Mouse (Mus musculus) adrenal gland, adult (tissue): Measurements from ENCODE around the gene Slc34a1.
A peak's percentile ranks its signal among the peaks of the same experiment; 100 is the strongest.

Experiments used
- DNase-seq, 2 experiments: peaks; one replicate each; pipeline ENCODE4 v3.0.0; 2022 to 2023; ENCODE audit warnings: low spot score in 1 of 2; ENCODE audit not compliant: inconsistent age in 2 of 2

Slc34a1 gene

DNA sequence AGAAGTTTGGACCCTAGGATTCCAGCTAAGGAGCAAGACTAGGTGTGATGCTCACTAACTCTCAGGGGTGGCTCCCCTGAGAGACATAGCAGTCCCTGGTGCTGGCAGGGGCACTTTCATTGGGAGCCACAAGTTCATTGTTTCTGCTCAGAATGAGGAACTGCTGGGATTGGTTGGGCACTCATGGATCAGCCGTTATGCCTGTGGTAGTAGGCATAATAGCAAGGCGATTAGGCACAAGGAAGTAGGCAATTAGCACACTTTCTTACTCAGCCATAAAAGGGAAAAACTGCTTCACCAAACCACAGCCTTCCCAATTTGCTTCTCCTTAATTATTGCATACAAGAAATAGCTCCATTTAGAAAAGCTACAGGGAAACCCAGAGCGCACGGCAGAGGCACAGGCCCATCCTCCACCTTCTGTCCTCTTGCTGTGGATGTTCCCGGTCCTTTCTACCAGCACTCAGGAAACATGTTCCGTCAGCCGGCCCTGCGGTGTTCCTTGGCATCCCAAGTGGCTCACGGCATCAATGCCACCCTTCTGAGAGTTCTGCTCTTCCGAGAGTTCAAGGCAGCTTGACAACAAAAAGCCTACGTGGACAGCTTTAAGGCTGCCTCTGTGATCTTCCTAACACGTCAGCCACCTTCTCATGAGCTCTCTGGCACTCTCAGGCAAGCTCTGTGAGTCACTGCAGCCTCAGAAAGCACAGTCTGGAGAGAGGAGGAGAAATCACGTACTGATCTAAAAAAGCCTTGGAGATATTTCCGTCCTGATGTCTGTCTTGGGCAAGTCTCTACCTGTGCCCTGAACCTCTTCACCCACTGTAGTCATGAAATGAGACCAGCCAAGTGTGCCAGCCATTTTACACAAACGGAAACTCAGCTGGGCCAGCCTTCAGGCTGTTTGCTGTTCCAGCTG is 6.2 kb downstream of the Slc34a1 start:
- no peak for DNase-seq

GRCm38 (mm10) chr13:55404853-55405782 is 7.1 kb downstream of the Slc34a1 start:
- DNase-seq, result peak; percentile 70 to 89

- no peak for DNase-seq
Measured at GRCm38 (mm10) chr13:55405783-55406390, 7.9 kb downstream of the Slc34a1 start.

DNA sequence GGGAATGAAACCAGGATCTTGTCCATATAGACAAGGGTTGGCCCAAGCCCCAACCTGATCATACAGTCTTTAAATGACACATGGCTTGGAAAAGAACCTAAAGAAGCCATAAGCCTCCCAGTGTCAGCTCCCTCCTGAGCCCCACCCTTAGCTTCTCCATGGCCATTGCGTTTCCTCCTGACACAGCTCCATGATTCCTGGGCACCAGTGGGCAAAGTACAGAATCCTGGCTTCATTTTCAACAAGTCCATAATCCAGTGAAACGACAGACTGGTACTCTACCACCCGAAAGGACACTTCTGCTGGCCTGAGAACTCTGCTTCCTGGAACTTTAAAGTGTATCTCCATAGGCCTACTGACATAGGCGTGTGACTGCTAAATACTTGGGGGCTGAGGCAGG is 9.4 kb downstream of the Slc34a1 start:
- DNase-seq, result no peak

GRCm38 (mm10) chr13:55408546-55409120 is 10.6 kb downstream of the Slc34a1 start:
- DNase-seq, result no peak

GRCm38 (mm10) chr13:55411826-55412225 is 13.8 kb downstream of the Slc34a1 start:
- no peak for DNase-seq

- DNase-seq, result peak; percentile 37 to 70
Measured at GRCm38 (mm10) chr13:55412643-55413307, 14.8 kb downstream of the Slc34a1 start.

DNA sequence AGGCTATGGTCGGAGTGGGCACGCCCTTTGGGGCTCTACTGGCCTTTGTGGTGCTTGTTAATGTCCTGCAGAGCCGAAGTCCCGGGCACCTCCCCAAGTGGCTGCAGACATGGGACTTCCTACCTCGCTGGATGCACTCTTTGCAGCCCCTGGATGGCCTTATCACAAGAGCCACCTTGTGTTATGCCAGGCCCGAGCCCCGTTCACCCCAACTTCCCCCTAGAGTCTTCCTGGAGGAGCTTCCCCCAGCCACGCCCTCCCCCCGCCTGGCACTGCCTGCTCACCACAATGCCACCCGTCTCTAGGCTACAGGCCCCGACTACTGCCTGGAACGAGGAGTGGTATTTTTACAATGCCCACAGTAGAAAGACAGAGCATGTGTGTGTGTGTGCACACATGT is 15.3 kb downstream of the Slc34a1 start:
- no peak for DNase-seq

DNA sequence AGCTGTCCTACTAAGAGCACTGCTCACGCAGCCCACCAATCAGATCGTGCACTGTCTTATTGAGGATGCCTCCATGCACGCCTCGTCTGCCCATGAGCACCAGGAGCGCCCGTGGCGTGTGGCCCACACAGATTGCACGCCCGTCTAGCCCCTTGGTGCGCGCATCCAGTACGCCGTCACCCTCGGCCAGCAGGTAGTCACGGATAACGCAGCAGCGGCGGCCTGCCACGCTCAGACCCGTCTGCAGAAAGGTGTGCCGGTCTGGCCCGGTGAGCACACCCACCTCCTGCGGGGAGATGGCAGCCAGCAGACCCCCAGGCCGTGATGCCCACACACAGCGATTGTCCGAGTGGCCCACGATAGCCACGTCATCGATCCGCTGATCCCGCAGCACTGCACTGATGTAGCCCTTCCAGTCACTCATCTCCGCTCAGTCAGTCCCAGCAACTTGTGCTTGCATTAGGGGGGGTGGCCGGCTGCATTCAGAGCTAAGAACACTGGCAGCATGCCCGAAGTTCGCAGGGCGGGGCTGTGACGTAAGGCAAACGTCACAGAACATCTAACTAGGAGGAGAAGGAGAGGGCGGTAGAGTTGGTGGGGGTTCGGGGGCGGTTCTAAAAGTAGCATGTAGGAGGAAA is 16.9 kb downstream of the Slc34a1 start, which contains the start of gene Pfn3:
Gene Pfn3 (minus strand): TSS at position 490 of the 638 bp plus-strand sequence.
- peak in 1 of 2 experiments; percentile 37 for DNase-seq

- peak; percentile 89 to 97 for DNase-seq
Measured at GRCm38 (mm10) chr13:55418004-55418403, 20.0 kb downstream of the Slc34a1 start.

- DNase-seq, result no peak
Measured at GRCm38 (mm10) chr13:55419142-55419541, 21.2 kb downstream of the Slc34a1 start.

DNA sequence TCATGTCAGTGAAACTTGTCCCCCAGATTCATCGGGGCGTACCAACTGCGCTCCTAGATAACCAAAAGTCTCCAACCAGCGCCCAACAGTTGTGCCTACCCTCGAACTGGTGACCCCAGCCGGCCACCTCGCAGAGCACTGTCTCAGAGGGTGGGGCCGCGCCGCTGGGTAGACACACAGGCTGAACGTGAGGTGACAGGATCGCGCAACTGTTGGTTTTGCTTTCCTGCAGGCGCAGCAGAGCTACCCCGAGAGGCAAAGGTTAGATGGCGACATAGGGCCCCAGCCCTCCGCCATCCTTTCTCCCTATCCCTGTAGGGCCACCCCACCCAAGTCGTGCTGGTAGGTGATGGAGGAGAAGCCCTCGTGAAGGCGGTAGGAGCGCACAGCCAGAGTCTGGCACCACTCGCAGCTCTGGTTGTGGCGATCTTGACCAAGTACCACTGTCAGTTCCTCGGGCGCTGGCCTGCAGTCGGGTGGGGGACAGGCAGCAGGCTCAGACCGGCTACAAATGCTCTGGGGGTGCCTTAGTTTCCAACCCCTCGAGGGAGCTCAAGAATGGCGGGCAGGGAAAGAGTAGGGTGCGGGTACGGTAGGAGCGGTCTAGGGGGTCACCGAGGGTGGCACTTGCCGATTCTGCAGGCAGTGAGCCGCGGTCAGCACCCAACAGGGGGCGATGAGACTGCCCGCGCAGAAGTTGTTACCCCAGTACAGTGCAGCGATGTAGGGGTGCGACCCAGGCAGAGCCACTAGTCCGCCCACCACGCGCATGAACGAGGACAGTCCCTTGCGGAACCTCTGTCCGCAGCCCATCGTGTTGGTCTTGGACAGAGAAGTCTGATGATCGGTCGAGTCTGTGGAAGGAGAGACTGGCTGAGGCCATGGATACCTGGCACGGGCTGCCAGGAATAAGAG is 22.3 kb downstream of the Slc34a1 start:
- DNase-seq, result no peak

- peak; percentile 73 to 91 for DNase-seq
Measured at GRCm38 (mm10) chr13:55420933-55421800, 23.2 kb downstream of the Slc34a1 start.

DNA sequence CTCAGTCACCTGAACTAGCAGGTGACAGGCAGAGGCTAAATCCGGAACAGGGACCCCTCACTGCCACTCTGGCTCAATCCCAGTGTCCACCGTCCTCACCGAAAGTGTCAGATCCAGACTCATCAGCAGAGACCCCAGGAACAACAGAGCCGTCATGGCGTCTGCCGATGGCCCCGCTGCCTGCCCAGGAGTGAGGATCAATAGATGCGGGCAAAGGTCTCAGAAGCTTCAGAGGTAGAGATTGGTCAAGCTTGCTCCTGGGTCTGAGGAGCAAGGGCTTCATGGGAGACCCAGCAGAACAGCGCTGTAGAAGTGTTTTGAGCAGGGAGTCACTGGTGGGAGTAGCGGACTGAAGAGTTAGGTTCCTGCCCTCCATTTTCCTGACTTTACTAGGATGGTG is 28.6 kb downstream of the Slc34a1 start, which contains the start of gene F12:
Gene F12 (minus strand): TSS at position 181 of the 400 bp plus-strand sequence.
- DNase-seq, result no peak

- DNase-seq, result peak; percentile 75 to 90
Measured at GRCm38 (mm10) chr13:55429226-55429888, 31.4 kb downstream of the Slc34a1 start.

- peak; percentile 75 to 85 for DNase-seq
Measured at GRCm38 (mm10) chr13:55430566-55430965, 32.6 kb downstream of the Slc34a1 start.
